9 mouse cellular contexts compared by ENCODE assay signal in genomic region chr4:63368577-63368976, GRCm38 (mm10). TPM values are rescaled to one million over a fixed set of nuclear protein-coding genes. Genes with fewer than 3 reads are reported as not detected.
A peak's percentile ranks its signal among the peaks of the same experiment; 100 is the strongest.
DNase-seq lines count a peak whose midpoint lies in the region; ATAC-seq lines count a peak whose summit lies in the region.
"Had no signal": no experiment of that assay in that cellular context is flagged by ENCODE, and none has a peak within 500 bp of the region (broad histone marks: within the 10 kb centered on the region; RNA-seq: fewer than 3 reads in every experiment).

No protein-coding gene starts in this region.

- H3K27me3 ChIP-seq in intestine, embryonic 15.5 days (replicated peaks), result no peaks in the 10 kb centered on the region
- no peaks in the 10 kb centered on the region for H3K27me3 ChIP-seq in midbrain, embryonic 10.5 days (ENCODE audit: low read depth, poor library complexity, severe bottlenecking)

- H3K9me3 ChIP-seq in intestine, embryonic 15.5 days, result no peaks in the 10 kb centered on the region
- no peaks in the 10 kb centered on the region for H3K9me3 ChIP-seq in midbrain, embryonic 10.5 days (replicated peaks)
- H3K9me3 ChIP-seq: megakaryocyte, embryonic 14.5 days had no signal

- peak; percentile 34 for DNase-seq in WW6 (ENCODE audit: low read depth, low spot score)
- DNase-seq in cerebellum, postnatal 4 days (ENCODE audit: low spot score in 2 of 2), result peak; percentile 92 to 94
- DNase-seq in gastrocnemius, postnatal 10 days, result peak; percentile 96
- DNase-seq in left cerebral cortex, adult 9 months (ENCODE audit: low spot score in 2 of 2), result peak; percentile 19 to 93
- DNase-seq in midbrain, embryonic 10.5 days (ENCODE audit: low spot score), result peak; percentile 83
- peak; percentile 81 for DNase-seq in right cerebral cortex, postnatal 25 days
- peak; percentile 83 for DNase-seq in urinary bladder, postnatal 25 days (ENCODE audit: low spot score)

- H3K27ac ChIP-seq in intestine, embryonic 15.5 days, result no peak overlapping the region
- H3K27ac ChIP-seq in midbrain, embryonic 10.5 days (replicated peaks), result no peak overlapping the region

- no peak overlapping the region for H3K4me3 ChIP-seq in intestine, embryonic 15.5 days (replicated peaks)
- H3K4me3 ChIP-seq in midbrain, embryonic 10.5 days, result no peak overlapping the region
- H3K4me3 ChIP-seq: megakaryocyte, embryonic 14.5 days had no signal

- H3K4me2 ChIP-seq in intestine, embryonic 15.5 days (replicated peaks), result no peak overlapping the region

- no peaks in the 10 kb centered on the region for H3K4me1 ChIP-seq in intestine, embryonic 15.5 days (replicated peaks)
- peaks cover 15% of the 10 kb centered on the region for H3K4me1 ChIP-seq in midbrain, embryonic 10.5 days

- H3K36me3 ChIP-seq in intestine, embryonic 15.5 days, result peaks cover 19% of the 10 kb centered on the region
- peaks cover 57% of the 10 kb centered on the region for H3K36me3 ChIP-seq in midbrain, embryonic 10.5 days

- 21% methylated on average over 4 of the region's 4 CpGs for WGBS in intestine, embryonic 15.5 days
- 19% methylated on average over 4 of the region's 4 CpGs for WGBS in midbrain, embryonic 10.5 days

- no peak overlapping the region for H3K9ac ChIP-seq in intestine, embryonic 15.5 days

- peak; percentile 72 for ATAC-seq in intestine, embryonic 15.5 days

RNA-seq across cellular contexts. Expression of gene Orm2, which starts 6.3 kb away (rescaled TPM):
- total RNA-seq in gastrocnemius, postnatal 10 days (2021), result under 1 TPM in 1 of 2 experiments, not detected in 1; 0.47 TPM
- polyA plus RNA-seq in intestine, embryonic 15.5 days (2015; fragmentation: Nextera tagmentation; extraction: Ambion mirVana), result not detected in 2 replicates
- polyA plus RNA-seq in midbrain, embryonic 10.5 days (2016; fragmentation: Nextera tagmentation; extraction: Ambion mirVana), result not detected in 2 replicates

RNA-seq across cellular contexts. Expression of gene Orm3, which starts 12.6 kb away (rescaled TPM):
- not detected for total RNA-seq in gastrocnemius, postnatal 10 days (2021)
- polyA plus RNA-seq in intestine, embryonic 15.5 days (2015; fragmentation: Nextera tagmentation; extraction: Ambion mirVana), result not detected in 2 replicates
- not detected in 2 replicates for polyA plus RNA-seq in midbrain, embryonic 10.5 days (2016; fragmentation: Nextera tagmentation; extraction: Ambion mirVana)

RNA-seq across cellular contexts. Expression of gene Orm1, which starts 24.2 kb away (rescaled TPM):
- 1 to 10 TPM in 1 of 2 experiments, not detected in 1; 1.8 TPM for total RNA-seq in gastrocnemius, postnatal 10 days (2021)
- polyA plus RNA-seq in intestine, embryonic 15.5 days (2015; fragmentation: Nextera tagmentation; extraction: Ambion mirVana), result not detected in 2 replicates
- not detected in 2 replicates for polyA plus RNA-seq in midbrain, embryonic 10.5 days (2016; fragmentation: Nextera tagmentation; extraction: Ambion mirVana)

RNA-seq across cellular contexts. Expression of gene Akna, which starts 34.6 kb away (rescaled TPM):
- total RNA-seq in gastrocnemius, postnatal 10 days (2021), result 1 to 10 TPM; 2.5 to 4.4 TPM
- 5.6 and 6.5 TPM in 2 replicates for polyA plus RNA-seq in intestine, embryonic 15.5 days (2015; fragmentation: Nextera tagmentation; extraction: Ambion mirVana)
- 12.8 and 17.3 TPM in 2 replicates for polyA plus RNA-seq in midbrain, embryonic 10.5 days (2016; fragmentation: Nextera tagmentation; extraction: Ambion mirVana)

Comparison
In these comparisons a context has a peak if more than half of its experiments do, and no peak if none do; other contexts are left out.
1. DNase-seq: peak in every context shown above with its lines; median percentile 96 in gastrocnemius, postnatal 10 days; 93 in cerebellum, postnatal 4 days; 83 in midbrain, embryonic 10.5 days; 83 in urinary bladder, postnatal 25 days; 81 in right cerebral cortex, postnatal 25 days; 56 in left cerebral cortex, adult 9 months; 34 in WW6.